Mouse (Mus musculus) adrenal gland, postnatal 36 days (tissue): Measurements from ENCODE around the gene Naa16. TPM values are rescaled to one million over a fixed set of nuclear protein-coding genes. Genes with fewer than 3 reads are reported as not detected.

Experiments
- DNase-seq, 2 experiments: peaks; one replicate each; pipeline ENCODE4 v3.0.0; 2021; ENCODE audit warnings: mixed read lengths in 1 of 2
- total RNA-seq, 2 experiments: library from RNA; stranded (reverse); gene quantifications; 2 replicates each; pipeline ENCODE4 v1.2.3; 2021

Gene Naa16
- total RNA-seq, 2 experiments from 2014 or later = 22.8 to 25.5 TPM

- no peak for DNase-seq
Measured at GRCm38 (mm10) chr14:79330944-79331561, 59.5 kb downstream of the Naa16 start.

- DNase-seq = peak; percentile 32 to 39
Measured at GRCm38 (mm10) chr14:79327033-79327432, 63.5 kb downstream of the Naa16 start.

GRCm38 (mm10) chr14:79324112-79324840 is 66.3 kb downstream of the Naa16 start:
- peak in 1 of 2 experiments; percentile 19 for DNase-seq

- DNase-seq = no peak
Measured at GRCm38 (mm10) chr14:79321881-79322280, 68.7 kb downstream of the Naa16 start.

GRCm38 (mm10) chr14:79321152-79321551 is 69.4 kb downstream of the Naa16 start:
- DNase-seq = peak; percentile 8 to 21

GRCm38 (mm10) chr14:79317602-79318001 is 73.0 kb downstream of the Naa16 start:
- no peak for DNase-seq

GRCm38 (mm10) chr14:79315877-79316276 is 74.7 kb downstream of the Naa16 start:
- no peak for DNase-seq

GRCm38 (mm10) chr14:79314245-79315010 is 76.2 kb downstream of the Naa16 start:
- no peak for DNase-seq

- DNase-seq = no peak
Measured at GRCm38 (mm10) chr14:79313439-79314175, 77.0 kb downstream of the Naa16 start.

- DNase-seq = no peak
Measured at GRCm38 (mm10) chr14:79312719-79313118, 77.9 kb downstream of the Naa16 start.

GRCm38 (mm10) chr14:79311918-79312454 is 78.6 kb downstream of the Naa16 start:
- no peak for DNase-seq

GRCm38 (mm10) chr14:79309115-79309514 is 81.5 kb downstream of the Naa16 start:
- DNase-seq = no peak

- DNase-seq = no peak
Measured at GRCm38 (mm10) chr14:79308364-79308763, 82.2 kb downstream of the Naa16 start.

GRCm38 (mm10) chr14:79307908-79308307 is 82.7 kb downstream of the Naa16 start:
- DNase-seq = no peak

GRCm38 (mm10) chr14:79307138-79307537 is 83.4 kb downstream of the Naa16 start:
- DNase-seq = no peak

- DNase-seq = no peak
Measured at GRCm38 (mm10) chr14:79304873-79305464, 85.6 kb downstream of the Naa16 start.

GRCm38 (mm10) chr14:79303150-79303549 is 87.4 kb downstream of the Naa16 start:
- DNase-seq = no peak

- peak; percentile 96 to 97 for DNase-seq
Measured at GRCm38 (mm10) chr14:79301466-79301875, 89.1 kb downstream of the Naa16 start, which contains the start of gene Rgcc. TSS of gene Rgcc (minus strand) at chr14:79301645.

- peak; percentile 32 to 53 for DNase-seq
Measured at GRCm38 (mm10) chr14:79300641-79301350, 89.8 kb downstream of the Naa16 start.

GRCm38 (mm10) chr14:79299796-79300195 is 90.8 kb downstream of the Naa16 start:
- peak; percentile 31 to 62 for DNase-seq

GRCm38 (mm10) chr14:79299230-79299629 is 91.3 kb downstream of the Naa16 start:
- no peak for DNase-seq
